Mouse (Mus musculus) heart, postnatal 0 days (tissue): Measurements from ENCODE around the gene Rnf20.

Source experiments
- CTCF ChIP-seq: IDR thresholded peaks from 2 replicates; pipeline ENCODE4 v1.5.1; 2016; ENCODE audit warnings: antibody characterized with exemption, control low read depth, low read depth
- EP300 ChIP-seq: IDR thresholded peaks from 2 replicates; pipeline ENCODE4 v1.6.1; 2016; ENCODE audit warnings: antibody characterized with exemption, low read depth

DNA sequence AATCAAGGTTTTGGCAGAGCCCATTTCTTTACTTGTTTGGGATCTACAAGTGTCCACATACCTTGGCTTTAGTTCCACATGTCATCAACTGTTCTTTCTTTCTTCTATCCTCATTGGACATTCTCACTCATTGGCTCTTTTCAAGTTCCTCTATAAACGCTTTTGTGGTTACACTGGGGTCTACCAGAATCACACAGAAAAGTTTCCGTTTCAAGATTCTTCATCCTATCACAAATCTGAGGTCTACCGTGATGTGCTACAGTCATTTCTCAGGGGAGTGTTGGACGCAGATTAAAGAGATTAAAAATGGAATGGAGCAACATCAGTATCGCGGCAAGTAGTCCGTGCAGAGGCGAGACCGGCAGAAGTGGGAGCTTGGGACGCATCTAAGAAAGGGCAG, 14.9 kb upstream of the Rnf20 start:
- TF ChIP-seq CTCF (no peak), EP300 (no peak)
